Mouse (Mus musculus) midbrain, embryonic 14.5 days (tissue): Measurements from ENCODE around the gene Tsr3. TPM values are rescaled to one million over a fixed set of nuclear protein-coding genes. Genes with fewer than 3 reads are reported as not detected.

ENCODE experiments used
- ATAC-seq: fragments of 200-750 bp; cut with Nextera tagmentation; 2 replicates; pipeline ENCODE4 v1.8.0; 2017; ENCODE audit warnings: moderate number of reproducible peaks, moderate library complexity; ENCODE audit not compliant: low FRiP score, low TSS enrichment
- DNase-seq: peaks from one replicate; pipeline ENCODE4 v3.0.0-alpha.2; 2015
- H3K27ac ChIP-seq: fragments of 300-500 bp; sonication (generic); replicated peaks from 2 replicates; pipeline ENCODE4 v1.5.1; 2014; ENCODE audit warnings: mild to moderate bottlenecking, low read depth, low read length, moderate library complexity
- H3K27me3 ChIP-seq: fragments of 300-500 bp; sonication (generic); 2 replicates; pipeline ENCODE4 v1.6.1; 2014; ENCODE audit warnings: low read length, control low read depth, mixed read lengths; ENCODE audit not compliant: control insufficient read depth, insufficient read depth
- H3K36me3 ChIP-seq: fragments of 300-500 bp; sonication (generic); 2 replicates; pipeline ENCODE4 v1.6.1; 2014; ENCODE audit warnings: low read length, control low read depth; ENCODE audit not compliant: control insufficient read depth, insufficient read depth
- H3K4me1 ChIP-seq: fragments of 300-500 bp; sonication (generic); 2 replicates; pipeline ENCODE4 v1.6.1; 2014; ENCODE audit warnings: mild to moderate bottlenecking, antibody characterized with exemption, low read length, control low read depth; ENCODE audit not compliant: control insufficient read depth, insufficient read depth
- H3K4me2 ChIP-seq: fragments of 300-500 bp; sonication (generic); 2 replicates; pipeline ENCODE4 v1.6.1; 2014; ENCODE audit warnings: mild to moderate bottlenecking, low read length, moderate library complexity
- H3K4me3 ChIP-seq: fragments of 300-500 bp; sonication (generic); replicated peaks from 2 replicates; pipeline ENCODE4 v1.5.1; 2014; ENCODE audit warnings: low read depth, low read length
- H3K9ac ChIP-seq: fragments of 300-500 bp; sonication (generic); replicated peaks from 2 replicates; pipeline ENCODE4 v1.6.1; 2014; ENCODE audit warnings: mild to moderate bottlenecking, low read length, moderate library complexity
- H3K9me3 ChIP-seq: fragments of 300-500 bp; sonication (generic); 2 replicates; pipeline ENCODE4 v1.6.1; 2016; ENCODE audit warnings: low read length, control low read depth, mixed read lengths; ENCODE audit not compliant: control insufficient read depth
- WGBS: fragments of 180-500 bp; shearing (Covaris S2); extraction: QIAGEN DNeasy Blood & Tissue Kit; methylation state at CpG from one replicate; pipeline ENCODE4 v1.1.7; 2014; 5-methylcytosine and 5-hydroxymethylcytosine counted together
- polyA plus RNA-seq: library from polyadenylated mRNA; unstranded; fragments of >200 nt; fragmentation: Nextera tagmentation; extraction: Ambion mirVana; gene quantifications from 2 replicates; pipeline ENCODE4 v1.2.1, GENCODE M21; 2014

The Tsr3 gene
- polyA plus RNA-seq, 1 experiment from 2014 or later: 52.1 TPM

GRCm38 (mm10) chr17:25253760-25254159 is 13.8 kb downstream of the Tsr3 start:
- DNase-seq (peak; percentile 84), ATAC-seq (no peak)
- H3K4me3 ChIP-seq: no peak overlapping the region
- H3K27ac ChIP-seq: peak overlapping the region; percentile 88
- H3K4me2 ChIP-seq: peak overlapping the region; percentile 47
- peaks cover 49% of the 10 kb centered on the region for H3K4me1 ChIP-seq
- H3K9me3 ChIP-seq: no peaks in the 10 kb centered on the region
- peak overlapping the region; percentile 34 for H3K9ac ChIP-seq
- peaks cover 6% of the 10 kb centered on the region; the same call in 1 of the 2 replicates for H3K36me3 ChIP-seq
- under 1% methylated on average over 10 of the region's 10 CpGs for WGBS
- H3K27me3 ChIP-seq: peaks cover 10% of the 10 kb centered on the region; the same call in 1 of the 2 replicates

DNA sequence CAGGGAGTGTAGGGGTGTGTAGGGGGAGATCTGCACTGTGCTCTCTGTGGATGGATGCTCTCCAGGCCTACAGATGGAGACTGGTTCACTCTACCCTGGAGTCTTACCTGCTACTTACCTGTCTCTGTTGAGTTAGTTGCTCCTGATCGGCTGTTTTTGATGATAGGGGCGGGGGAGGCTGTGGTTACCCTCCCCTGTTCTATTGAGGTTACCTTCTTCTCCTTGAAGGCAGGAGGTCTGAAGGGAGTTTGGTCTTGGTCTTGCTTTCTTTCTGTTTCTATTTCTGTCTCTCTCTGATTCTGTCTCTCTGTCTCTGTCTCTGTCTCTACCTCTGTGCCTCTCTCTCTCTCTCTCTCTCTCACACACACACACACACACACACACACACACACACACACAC is 15.1 kb downstream of the Tsr3 start:
- no peak for DNase-seq
- Histone ChIP-seq H3K27me3 (peaks cover 10% of the 10 kb centered on the region; the same call in 1 of the 2 replicates), H3K4me3 (no peak overlapping the region), H3K4me1 (peaks cover 49% of the 10 kb centered on the region), H3K9me3 (no peaks in the 10 kb centered on the region), H3K36me3 (peaks cover 19% of the 10 kb centered on the region), H3K27ac (no peak overlapping the region), H3K9ac (0 out of 2 replicates have a peak overlapping the region, but pooled peaks have one; percentile 12), H3K4me2 (no peak overlapping the region)
- no peak for ATAC-seq
- WGBS: 82% methylated on average over 2 of the region's 2 CpGs

DNA sequence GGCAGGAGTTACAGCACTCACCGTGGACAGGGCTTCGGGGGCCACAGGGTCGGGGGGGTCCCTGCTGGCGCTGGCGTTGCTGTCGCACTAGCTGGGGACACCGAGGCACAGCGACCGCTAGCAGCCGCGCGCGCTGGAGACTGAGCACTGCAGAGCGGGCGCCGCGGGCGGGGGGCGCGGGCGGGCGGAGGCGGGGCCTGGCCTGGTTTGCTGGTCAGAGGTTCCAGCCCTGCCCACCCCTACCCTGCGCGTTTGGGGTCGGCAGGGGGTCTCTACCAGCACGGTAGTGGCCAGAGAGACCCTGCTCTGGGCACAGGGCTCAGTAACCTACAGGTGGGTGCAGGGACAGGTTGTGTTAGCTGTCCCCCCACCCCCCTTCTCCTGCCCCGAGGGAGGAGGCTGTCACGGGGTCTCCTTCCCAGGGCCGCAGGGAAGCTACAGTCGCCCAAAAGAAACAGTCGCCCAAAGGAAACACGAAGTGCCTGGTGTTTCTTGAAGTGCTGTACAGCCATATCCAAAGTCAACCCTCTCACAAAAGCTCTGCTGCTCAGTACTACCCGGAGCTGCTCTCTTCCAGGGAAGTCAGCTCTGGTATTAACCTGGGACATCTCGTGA is 16.3 kb downstream of the Tsr3 start, which contains the start of gene Baiap3:
TSS of gene Baiap3 (minus strand) at position 225 of the 615 bp plus-strand sequence.
- no peaks in the 10 kb centered on the region for H3K9me3 ChIP-seq
- DNase-seq: peak; percentile 68
- peaks cover 21% of the 10 kb centered on the region for H3K36me3 ChIP-seq
- peak within 1 kb of the TSS; percentile 37 for H3K9ac ChIP-seq
- H3K27ac ChIP-seq: no peak within 1 kb of the TSS
- peak within 1 kb of the TSS; percentile 61 for H3K4me2 ChIP-seq
- WGBS: 4% methylated on average over 35 of the region's 35 CpGs
- peak within 1 kb of the TSS; percentile 28 for H3K4me3 ChIP-seq
- peak; percentile 55; the same call in 1 of the 2 replicates for ATAC-seq
- peaks cover 10% of the 10 kb centered on the region; the same call in 1 of the 2 replicates for H3K27me3 ChIP-seq
- peaks cover 49% of the 10 kb centered on the region for H3K4me1 ChIP-seq

DNA sequence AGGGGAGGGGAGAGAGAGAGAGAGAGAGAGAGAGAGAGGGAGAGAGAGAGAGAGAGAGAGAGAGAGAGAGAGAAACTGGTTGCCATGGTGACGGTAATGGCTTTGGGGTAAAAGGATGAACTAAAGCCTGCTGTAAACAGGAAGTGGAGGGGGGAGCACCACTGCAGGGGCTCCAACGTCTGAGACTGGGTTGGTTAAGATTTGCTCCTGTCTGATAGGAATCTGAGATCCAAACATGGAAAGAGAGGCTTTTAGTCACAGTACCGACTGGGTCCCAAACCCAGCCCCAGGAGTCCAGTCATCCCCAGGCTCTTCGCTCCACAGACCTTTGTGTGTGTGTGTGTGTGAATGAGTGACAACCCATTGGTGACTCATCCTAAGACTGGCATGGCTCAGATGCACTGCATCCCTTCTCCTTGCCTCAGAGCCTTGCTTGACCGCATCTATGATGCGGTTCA is 17.9 kb downstream of the Tsr3 start:
- 51% methylated on average over 6 of the region's 6 CpGs for WGBS
- H3K4me1 ChIP-seq: peaks cover 37% of the 10 kb centered on the region
- no peak overlapping the region for H3K4me2 ChIP-seq
- H3K9me3 ChIP-seq: no peaks in the 10 kb centered on the region
- H3K27me3 ChIP-seq: peaks cover 10% of the 10 kb centered on the region; the same call in 1 of the 2 replicates
- peaks cover 27% of the 10 kb centered on the region for H3K36me3 ChIP-seq
- H3K27ac ChIP-seq: no peak overlapping the region
- DNase-seq (peak; percentile 57), ATAC-seq (no peak)
- H3K9ac ChIP-seq: no peak overlapping the region; the same call in 1 of the 2 replicates
- no peak overlapping the region for H3K4me3 ChIP-seq

DNA sequence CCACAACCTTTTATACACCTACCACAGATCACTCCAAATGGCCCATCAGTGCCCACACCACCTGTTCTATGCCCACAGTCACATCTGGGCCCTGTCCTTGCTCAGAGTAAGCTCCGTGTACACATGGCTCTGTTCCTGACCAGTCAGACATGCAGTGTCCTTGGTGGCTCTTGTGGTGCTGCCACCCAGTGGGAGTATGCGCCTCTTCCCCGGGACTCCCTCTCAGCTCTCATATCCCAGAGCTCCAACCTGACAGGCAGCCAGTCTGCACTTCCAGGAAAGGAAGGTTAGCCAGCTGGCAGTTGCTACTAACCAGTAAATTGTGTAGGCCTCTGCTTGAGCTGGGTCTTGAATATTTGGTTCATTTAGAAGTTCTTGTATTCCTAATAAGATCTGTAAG is 24.5 kb downstream of the Tsr3 start:
- H3K27me3 ChIP-seq: no peaks in the 10 kb centered on the region
- no peak overlapping the region for H3K4me2 ChIP-seq
- H3K4me3 ChIP-seq: no peak overlapping the region
- ATAC-seq (no peak), DNase-seq (no peak)
- H3K27ac ChIP-seq: no peak overlapping the region
- no peak overlapping the region for H3K9ac ChIP-seq
- peaks cover 81% of the 10 kb centered on the region for H3K36me3 ChIP-seq
- H3K9me3 ChIP-seq: no peaks in the 10 kb centered on the region
- H3K4me1 ChIP-seq: no peaks in the 10 kb centered on the region
- 79% methylated on average over 3 of the region's 3 CpGs for WGBS

DNA sequence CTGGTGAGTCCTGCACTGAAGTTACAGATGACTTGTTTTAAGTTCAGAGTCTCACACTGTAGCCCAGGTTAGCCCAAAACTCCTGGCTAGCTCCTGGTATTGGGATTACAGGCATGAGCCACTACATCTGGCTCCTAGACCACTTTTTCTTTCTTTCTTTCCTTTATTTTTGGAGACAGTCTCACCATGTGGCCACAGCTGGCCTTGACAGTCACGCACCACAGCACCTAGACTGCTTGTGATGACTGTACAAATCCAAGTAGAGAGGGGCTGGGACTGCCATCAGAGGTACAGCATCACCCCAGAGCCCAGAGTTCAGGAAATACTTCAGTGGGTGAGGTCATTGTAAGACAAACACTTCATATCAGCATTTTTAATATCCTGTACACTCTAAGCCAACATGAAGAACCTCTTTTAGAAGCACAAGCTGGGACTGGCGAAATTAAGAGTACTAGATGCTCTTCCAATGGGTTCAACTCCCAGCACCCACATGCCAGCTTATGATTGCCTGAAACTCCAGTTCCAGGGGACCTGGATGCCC is 30.9 kb downstream of the Tsr3 start:
- peak overlapping the region; percentile 71; the same call in 1 of the 2 replicates for H3K4me3 ChIP-seq
- peaks cover 21% of the 10 kb centered on the region for H3K4me1 ChIP-seq
- no peak overlapping the region for H3K27ac ChIP-seq
- no peak for ATAC-seq
- peak overlapping the region; percentile 99 for H3K4me2 ChIP-seq
- no peaks in the 10 kb centered on the region for H3K9me3 ChIP-seq
- no peaks in the 10 kb centered on the region for H3K27me3 ChIP-seq
- 90% methylated on average over 2 of the region's 2 CpGs for WGBS
- H3K9ac ChIP-seq: no peak overlapping the region
- H3K36me3 ChIP-seq: peaks cover 40% of the 10 kb centered on the region
- no peak for DNase-seq

DNA sequence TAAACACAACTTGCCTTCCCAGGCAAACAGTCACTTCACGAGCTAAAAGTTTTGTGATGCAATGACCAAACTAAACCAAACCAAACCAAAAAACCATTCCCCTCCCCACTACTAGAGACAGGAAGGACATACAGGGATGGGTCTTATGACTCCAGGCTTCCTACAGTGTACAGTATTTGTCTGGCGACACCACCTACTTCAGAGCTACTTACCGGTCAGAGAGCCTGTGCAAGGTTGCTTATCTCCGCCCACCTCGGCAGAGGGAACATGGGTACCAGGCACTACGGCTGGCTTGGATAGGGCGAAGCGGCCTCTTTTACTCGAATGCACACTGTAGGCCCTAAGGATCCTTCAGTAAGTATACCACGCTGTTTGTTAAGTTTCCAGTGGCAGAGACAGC is 32.4 kb downstream of the Tsr3 start:
- H3K4me3 ChIP-seq: peak overlapping the region; percentile 71
- DNase-seq: no peak

GRCm38 (mm10) chr17:25272951-25273705 is 33.2 kb downstream of the Tsr3 start:
- peak overlapping the region; percentile 99 for H3K4me2 ChIP-seq
- H3K36me3 ChIP-seq: peaks cover 17% of the 10 kb centered on the region
- H3K9me3 ChIP-seq: no peaks in the 10 kb centered on the region
- no peaks in the 10 kb centered on the region for H3K27me3 ChIP-seq
- H3K27ac ChIP-seq: peak overlapping the region; percentile 97
- H3K4me3 ChIP-seq: peak overlapping the region; percentile 71
- under 1% methylated on average over 92 of the region's 92 CpGs for WGBS
- DNase-seq: peak; percentile 94
- H3K9ac ChIP-seq: peak overlapping the region; percentile 98
- H3K4me1 ChIP-seq: peaks cover 21% of the 10 kb centered on the region
- peak; percentile 91 for ATAC-seq

More for the DNA sequence above, 32.4 kb downstream of the Tsr3 start:
- no peaks in the 10 kb centered on the region for H3K27me3 ChIP-seq
- peaks cover 25% of the 10 kb centered on the region for H3K36me3 ChIP-seq
- no peak for ATAC-seq
- H3K4me2 ChIP-seq: peak overlapping the region; percentile 99
- H3K27ac ChIP-seq: no peak overlapping the region
- peak overlapping the region; percentile 98 for H3K9ac ChIP-seq
- no peaks in the 10 kb centered on the region for H3K9me3 ChIP-seq
- WGBS: under 1% methylated on average over 10 of the region's 10 CpGs
- peaks cover 21% of the 10 kb centered on the region for H3K4me1 ChIP-seq
